Mouse (Mus musculus): ENCODE data around the gene Rbms3.

The Rbms3 gene

DNA sequence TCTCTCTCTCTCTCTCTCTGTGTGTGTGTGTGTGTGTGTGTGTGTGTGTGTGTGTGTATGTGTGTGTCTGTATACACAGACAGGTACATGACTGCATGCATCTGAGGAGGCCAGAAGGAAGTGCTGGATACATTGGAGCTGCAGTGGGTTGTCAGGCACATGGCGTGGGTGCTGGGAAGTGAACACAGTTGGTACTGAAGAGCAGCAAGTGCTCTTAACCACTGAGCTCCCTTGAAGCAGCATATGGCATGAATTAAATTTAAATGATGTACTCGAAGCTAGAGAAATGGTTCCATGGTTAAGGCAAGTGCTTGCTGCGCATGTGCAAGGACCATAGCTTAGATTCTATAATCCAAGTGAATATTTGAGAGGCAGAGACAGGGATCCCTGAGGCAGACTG, 772.6 kb downstream of the Rbms3 start:
- no peak for DNase-seq (ENCODE audit: low read depth in 1 of 2, low spot score in 2 of 2)

DNA sequence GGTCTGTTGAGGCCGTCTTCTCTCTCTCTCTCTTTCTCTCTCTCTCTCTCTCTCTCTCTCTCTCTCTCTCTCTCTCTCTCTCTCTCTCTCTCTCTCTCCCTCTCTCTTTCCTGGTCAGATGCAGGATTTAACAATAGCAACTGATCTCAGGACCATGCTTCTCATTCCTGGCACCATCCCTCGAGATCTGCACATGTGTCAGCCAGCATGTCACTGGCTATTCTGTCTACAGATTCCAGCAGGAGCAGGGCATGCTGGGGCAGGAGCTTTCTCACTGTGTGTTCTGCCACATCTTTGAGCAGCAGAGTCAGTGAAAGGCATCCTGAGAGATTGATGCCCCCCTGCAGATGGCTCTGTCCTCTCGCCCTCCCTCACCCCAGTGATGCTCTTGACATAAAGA, 774.0 kb downstream of the Rbms3 start:
- DNase-seq (ENCODE audit: low read depth in 1 of 2, low spot score in 2 of 2), result no peak

DNA sequence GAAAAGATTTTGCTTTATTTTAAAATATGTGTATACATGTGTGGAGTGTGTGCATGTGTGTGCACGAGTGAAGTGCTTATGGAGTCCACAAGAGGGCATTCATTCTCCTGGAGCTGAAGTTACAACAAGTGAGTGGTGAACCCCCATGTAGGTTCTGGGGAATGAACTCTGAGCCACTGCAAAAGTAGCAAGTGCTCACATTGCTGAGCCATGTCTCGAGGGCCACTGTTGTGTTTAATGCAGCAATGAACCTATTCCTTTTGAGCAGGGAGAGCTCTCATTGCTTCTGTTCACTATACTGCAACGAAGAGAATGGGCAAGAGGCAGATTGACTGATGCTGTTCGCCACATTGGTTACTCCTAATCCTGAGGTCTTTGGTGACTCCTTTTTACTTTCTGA, 780.8 kb downstream of the Rbms3 start:
- DNase-seq (ENCODE audit: low read depth in 1 of 2, low spot score in 2 of 2), result no peak

DNA sequence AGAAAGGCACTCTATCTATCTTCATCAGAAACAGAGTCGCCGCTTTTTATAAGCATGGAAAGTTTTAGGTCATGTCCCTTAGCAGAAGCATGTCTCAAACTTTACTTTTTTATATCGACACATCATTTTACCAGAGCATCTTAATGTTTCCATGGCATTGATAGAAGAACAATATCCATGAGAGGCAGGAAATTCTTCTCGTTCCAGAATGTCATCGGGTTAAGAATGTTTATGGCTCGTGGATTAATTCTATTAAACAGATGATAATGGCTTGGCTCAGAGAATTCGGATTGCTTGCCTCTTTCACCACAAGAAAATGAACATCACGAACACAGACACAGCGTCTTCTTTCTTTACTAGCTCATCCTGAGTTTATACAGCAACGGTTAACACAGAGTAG, 781.5 kb downstream of the Rbms3 start:
- DNase-seq (ENCODE audit: low read depth in 1 of 2, low spot score in 2 of 2), result no peak

DNA sequence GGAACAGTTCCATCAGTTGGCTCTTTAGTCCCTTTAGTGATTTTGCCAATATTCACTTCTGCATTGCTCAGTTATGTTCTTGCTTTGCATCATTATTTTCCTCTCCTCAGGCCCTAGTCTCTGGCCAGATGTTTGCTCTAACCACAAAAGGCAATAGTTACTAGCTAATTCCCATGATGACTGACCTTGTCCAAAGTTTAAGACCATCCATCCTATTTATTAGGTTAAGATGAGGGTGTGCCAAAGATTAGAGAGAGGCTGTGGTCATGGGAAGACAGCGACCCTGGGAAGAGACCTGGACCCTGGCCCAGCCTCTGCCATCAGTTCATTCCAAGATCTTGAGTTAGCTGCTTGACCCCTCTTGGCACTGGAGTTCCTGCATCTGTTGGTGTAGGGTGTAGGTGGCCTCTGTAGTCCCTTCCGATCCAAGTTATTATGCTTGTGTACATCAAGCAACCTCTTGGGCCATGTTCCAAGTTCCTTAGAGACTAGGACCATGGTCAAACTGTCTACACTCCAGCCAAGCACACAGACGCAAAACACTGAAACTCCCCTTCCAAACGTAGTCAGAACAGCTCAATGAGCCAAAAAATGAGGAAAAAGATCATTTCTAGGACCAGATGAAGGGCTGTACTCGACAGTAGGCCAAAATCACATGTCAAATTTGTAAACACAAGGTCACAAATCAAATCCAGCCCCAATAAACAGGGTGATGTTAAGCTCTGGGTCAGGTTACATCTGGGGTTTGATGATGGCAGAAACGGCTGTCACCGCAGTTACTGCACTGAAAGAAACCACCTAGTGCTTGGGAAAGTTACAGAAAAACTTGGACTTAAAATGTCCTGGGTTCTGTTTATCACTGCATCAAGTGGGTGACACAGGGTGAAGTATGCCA, 782.2 kb downstream of the Rbms3 start:
- no peak for DNase-seq (ENCODE audit: low read depth in 1 of 2, low spot score in 2 of 2)

DNA sequence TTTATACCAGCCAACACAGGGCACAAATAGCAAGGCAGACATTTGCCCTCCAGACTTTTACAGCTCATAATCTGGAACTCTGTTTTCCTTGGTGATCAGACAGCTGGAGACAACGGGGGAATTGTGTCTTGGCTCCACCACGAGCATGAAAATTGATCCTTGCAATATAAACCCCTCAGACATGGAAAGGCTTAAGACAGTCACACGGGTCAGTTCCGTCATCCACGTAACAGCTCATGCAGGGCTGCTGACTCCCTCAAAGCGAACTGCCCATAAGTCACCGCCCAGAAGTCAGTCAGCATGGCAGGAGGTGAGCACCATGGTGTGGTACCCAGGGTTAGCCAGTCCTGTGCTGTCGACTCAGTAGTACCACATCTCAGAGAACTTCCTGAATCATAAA, 794.8 kb downstream of the Rbms3 start:
- no peak for DNase-seq (ENCODE audit: low read depth in 1 of 2, low spot score in 2 of 2)

DNA sequence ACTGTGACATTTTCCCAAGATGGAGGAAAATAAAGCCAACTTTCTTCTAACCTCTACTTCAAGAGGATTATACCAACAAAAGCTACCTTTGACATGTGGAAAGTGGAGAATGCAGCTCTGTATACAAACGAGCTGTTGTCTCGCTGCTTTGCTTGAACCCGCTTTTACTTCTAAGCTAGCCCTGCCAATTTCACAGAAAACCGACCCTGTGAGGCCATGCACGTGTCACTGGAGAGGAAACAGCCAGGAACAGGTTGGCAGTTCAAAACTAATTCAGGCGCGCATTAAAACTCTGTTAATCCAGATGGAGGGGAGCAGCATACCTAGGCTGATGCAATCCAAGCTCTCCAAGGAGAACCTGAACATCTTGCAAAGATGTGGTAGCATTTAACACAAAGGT, 796.0 kb downstream of the Rbms3 start:
- DNase-seq (ENCODE audit: low read depth in 1 of 2, low spot score in 2 of 2), result no peak

DNA sequence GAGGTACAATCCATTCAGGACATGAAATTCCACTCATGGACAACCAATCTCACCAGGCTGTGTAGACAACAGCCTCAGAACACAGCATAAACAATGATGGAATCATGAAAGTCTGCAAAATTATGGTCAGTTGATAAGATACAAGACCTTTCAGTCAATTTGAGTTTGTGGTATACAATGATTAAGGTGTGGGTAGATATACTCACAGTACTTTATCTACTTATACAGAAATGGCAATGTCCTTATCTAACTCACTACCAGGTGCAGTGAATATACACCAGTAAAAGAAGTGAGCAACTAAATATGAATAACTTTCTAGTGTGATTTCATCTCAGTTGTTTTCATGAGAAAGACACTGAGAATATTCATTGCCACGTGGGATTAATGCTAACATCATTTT, 796.9 kb downstream of the Rbms3 start:
- no peak for DNase-seq (ENCODE audit: low read depth in 1 of 2, low spot score in 2 of 2)

DNA sequence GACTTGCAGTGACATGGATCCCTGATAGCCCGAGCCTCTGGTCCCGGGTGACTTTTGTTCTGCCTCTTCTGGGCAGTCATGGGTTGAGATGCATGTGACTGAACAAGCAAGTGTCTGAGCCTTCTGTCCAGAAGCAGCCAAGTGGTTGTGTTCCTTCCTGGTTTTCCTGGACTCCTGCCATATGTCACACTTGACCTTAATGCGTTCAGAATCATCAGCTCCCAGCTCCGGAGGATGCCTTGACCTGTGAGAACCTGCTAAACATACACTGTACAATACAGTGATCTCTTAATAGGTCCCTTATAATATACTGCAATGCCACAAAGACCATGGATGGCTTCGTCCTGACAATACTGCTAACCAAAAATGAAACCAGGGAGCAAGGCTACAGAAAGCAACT, 798.3 kb downstream of the Rbms3 start:
- DNase-seq (ENCODE audit: low read depth in 1 of 2, low spot score in 2 of 2), result no peak

DNA sequence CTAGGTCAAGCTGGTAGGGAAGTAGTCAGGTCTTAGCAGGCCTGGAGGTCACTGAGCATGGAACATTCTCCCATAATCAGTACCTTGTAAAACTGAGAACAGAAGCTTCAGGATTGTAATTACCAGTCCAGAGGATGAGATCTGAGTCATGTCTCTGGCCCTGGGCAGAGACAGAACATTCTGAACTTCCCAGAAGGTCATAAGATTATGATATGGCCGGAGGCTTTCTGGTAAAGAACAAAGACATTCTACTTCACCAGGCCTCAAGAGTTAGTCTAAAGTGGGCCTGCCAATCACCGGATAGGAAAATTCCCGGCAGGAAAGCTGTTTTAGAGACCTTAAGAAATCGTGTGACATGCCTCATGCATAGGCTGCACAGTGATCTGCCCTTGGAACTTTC, 799.8 kb downstream of the Rbms3 start:
- DNase-seq (ENCODE audit: low read depth in 1 of 2, low spot score in 2 of 2), result no peak

DNA sequence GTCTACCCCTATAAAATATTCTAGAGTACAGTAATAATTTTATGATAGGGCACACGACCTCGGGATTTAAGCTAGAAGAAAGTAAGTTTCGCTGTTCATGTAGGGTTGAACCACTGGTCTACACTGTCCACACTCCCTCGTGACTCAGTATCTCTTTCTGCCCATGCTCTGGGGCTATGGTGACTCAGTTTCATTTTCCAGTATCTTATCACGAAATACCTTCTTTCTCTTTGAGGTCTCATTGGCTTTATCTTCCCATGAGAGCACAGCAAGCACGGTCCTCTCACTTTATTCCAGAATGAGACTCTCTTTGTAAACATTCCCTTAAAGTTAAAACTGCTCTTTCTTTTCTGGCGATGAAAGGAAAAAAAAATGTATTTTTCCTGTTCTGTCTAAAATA, 808.1 kb downstream of the Rbms3 start:
- DNase-seq (ENCODE audit: low read depth in 1 of 2, low spot score in 2 of 2), result no peak

DNA sequence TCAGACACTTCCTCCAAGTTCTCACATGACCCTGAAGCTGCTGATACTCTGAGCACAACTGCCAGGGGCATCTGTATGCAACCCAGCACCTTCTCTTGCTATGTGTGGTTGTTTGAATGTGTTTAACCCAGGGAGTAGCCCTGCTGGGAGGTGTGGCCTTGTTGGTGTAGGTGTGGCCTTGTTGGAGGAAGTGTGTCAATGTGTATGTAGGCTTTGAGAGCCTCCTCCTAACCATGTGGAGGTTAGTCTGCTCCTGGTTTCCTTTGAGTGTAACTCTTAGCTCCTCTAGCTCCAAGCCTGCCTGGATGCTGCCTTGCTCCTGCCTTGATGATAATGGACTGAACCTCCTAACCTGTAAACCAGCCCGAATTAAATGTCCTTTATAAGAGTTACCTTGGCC, 812.5 kb downstream of the Rbms3 start:
- DNase-seq (ENCODE audit: low read depth in 1 of 2, low spot score in 2 of 2), result no peak

DNA sequence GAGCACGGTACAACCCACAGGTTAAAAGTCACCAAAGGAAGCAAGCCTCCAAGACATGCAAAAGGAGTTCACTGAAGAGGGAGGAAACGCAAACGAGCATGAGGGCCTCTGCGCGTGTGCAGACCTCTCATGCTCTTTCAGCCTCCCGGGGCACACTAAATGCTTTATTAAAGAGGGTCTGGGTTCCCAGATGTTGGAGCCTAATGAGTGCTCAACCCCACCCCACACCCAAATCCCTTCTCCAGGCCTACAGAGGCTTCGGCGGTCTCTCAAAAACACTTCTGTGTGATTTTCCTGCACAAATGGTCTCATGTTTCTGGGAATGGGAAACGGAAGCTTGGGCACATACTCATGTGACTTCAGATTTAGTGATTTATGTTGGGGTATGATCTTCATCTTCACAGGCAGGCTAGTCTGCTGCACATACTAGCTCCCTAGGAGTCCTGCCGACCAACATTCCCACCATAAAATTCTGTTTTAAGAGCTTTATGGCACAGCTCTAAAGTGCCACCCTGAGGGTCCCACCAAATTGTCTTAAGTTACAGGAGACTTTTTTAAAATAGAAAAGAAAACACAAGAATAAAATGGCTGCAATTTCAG, 815.1 kb downstream of the Rbms3 start:
- DNase-seq (ENCODE audit: low read depth in 1 of 2, low spot score in 2 of 2), result no peak

DNA sequence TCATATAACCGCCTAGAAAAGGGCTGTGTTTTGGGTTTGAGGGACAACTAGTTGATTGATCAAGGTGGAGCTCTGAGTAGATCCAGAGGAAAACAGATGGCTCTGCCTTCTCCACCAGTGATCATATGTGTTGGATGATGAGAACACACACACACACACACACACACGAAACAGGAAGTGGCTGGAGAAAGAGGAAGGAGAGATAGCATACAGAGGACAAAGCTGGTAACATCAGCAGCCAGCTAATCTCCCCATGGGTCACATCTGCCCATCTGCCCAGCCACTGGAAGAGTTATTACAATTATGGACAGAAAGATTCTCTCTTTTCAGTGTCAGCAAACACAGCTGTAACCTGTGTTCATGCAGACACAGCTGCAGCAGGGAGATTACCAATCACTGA, 816.3 kb downstream of the Rbms3 start:
- no peak for DNase-seq (ENCODE audit: low read depth in 1 of 2, low spot score in 2 of 2)

DNA sequence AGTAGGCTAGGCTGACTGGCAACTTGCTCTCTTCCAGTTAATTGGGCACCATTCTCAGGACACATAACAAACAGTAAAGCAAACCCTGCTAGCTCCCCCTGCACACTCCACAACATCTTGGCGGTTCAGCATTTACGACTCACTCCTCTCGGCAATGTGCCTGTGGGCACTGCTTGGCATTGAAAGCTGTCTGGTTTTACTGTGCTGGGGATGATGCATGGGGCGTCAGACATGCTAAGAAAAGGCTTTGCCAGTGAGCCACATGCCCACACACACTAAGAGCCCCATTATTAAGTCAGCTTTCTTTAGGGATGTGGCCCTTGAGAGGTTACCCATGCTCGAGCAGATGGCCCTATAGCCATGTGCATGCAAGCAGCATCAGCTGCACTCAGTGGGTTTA, 820.5 kb downstream of the Rbms3 start:
- no peak for DNase-seq (ENCODE audit: low read depth in 1 of 2, low spot score in 2 of 2)

DNA sequence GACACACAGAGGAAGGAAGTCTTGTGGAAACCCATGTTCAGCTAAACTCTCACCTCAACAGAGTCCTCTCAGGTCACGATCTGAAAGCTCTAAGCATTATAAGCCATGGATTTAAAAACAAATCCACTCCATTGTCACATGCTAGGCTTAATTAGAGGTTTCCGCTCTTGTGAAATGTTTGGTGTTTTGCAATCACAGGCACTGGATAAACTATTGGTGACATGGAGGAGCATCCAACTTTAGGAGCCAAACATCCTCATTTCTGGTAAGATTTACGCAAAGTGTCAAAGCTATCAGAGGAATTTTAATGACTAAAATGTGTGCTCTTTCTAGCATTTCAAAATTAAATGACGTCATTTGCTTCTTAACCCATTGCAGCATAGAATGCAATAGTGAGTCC, 821.3 kb downstream of the Rbms3 start:
- DNase-seq (ENCODE audit: low read depth in 1 of 2, low spot score in 2 of 2), result no peak

DNA sequence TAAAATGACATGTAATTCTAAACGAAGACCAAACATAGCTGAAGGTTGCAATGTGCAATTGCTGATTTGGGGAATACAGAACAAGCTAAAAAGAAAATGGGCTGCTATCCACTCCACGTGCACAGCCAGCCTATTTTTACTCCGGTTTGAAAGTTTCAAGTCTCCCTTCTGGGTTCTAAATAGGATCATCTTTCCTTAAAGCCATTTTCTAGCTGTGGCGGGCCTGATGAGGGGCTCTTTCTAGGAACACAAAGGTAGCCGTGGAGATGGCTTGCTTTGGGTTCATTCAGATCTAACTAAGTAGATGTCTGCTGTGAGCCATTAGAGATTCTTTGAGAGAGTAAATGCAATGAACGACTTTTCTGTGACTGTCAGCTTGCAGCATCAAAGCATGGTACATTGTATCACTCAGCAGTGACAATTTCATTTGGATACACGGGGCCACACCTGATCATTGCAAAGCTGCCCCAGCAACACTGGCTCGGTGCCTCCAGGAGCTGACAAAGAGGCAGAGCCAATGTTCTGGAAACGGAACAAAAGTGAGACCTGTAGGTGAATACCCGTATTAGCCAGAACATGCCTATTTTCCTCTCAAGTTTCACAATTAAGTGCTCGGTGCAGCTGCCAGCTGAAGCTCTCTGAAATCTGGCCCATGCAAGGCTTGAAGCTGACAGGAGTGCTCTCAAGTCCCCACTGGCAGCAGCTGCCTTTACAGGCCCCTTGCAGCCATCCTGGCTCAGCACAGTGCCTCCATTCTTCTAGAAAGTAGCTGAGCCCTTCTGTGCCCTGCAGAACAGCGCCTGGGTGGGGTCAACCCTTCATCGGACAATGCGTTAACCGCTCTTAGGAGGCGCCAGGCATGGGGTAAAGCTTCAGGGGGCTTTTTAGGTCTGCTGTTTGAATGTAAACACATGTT, 822.3 kb downstream of the Rbms3 start:
- DNase-seq (ENCODE audit: low read depth in 1 of 2, low spot score in 2 of 2), result no peak

DNA sequence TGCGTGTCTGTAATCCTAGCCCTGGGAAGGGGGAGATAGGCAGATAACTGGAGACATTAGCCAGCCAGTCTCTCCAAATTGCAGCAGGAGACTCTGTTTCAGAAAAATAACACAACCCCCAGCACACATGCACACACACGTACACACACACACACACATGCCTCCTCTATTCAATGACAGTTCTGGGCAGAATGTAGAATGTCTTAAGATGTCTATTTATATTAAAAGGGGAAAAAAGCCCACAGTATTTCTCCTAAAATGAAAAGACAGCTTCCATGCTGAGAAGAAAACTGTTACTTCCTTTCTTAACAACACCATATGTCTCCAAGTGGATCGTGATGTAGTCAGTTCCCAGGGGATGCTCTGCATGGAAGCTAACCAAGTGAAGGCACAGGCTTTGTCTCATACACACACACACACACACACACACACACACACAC, 826.4 kb downstream of the Rbms3 start:
- no peak for DNase-seq (ENCODE audit: low read depth in 1 of 2, low spot score in 2 of 2)

DNA sequence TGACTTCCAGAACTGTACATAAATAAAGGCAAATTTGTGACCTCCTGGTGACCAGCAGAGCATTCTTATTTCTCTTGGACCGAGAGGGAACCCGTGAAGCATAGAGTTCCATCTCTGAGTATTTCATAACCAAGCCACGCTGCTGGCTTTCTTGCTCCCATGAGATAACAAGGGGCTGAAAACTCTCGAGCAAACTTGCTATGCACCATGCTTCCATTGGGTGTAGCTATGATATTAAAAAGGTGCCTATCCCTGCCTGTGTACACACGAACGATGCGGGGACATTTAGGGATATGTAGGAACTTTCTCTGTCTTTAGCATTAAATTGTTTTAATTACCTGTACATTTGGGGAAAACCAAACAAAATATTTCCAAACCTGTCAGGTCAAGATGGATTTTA, 827.1 kb downstream of the Rbms3 start:
- DNase-seq (ENCODE audit: low read depth in 1 of 2, low spot score in 2 of 2), result no peak

DNA sequence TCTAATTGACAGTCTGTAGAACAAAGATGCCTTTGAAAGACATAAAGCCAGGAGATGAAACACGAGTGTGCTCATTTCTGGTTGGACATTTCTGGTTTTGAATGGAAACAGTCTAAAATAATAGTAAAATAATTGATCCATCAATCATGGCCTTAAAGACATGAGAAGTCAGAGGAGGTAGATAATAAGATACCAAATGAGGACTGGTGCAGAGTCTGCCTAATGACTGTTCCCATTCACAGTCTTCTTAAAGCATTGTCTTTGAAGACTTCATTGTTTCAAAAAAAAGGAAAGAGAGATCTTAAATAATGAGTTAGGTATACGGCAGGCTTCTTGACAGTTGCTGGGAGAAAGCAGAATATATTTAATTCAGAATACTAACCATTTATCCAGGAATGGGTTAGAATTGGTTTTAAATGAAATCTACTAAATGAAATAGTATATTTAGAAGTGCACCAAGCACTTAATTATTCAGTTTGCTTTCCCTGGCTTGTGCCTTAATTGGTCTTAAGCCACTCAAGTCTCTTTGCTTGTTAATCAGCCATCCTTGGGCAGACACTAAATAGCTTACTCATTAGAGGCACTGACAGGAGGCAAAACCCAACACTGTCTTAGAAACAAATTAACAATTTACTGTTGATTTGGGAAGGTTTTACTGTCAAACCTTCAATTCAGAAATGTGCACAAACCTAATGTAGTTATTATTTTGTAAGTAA, 834.3 kb downstream of the Rbms3 start:
- no peak for DNase-seq (ENCODE audit: low read depth in 1 of 2, low spot score in 2 of 2)

DNA sequence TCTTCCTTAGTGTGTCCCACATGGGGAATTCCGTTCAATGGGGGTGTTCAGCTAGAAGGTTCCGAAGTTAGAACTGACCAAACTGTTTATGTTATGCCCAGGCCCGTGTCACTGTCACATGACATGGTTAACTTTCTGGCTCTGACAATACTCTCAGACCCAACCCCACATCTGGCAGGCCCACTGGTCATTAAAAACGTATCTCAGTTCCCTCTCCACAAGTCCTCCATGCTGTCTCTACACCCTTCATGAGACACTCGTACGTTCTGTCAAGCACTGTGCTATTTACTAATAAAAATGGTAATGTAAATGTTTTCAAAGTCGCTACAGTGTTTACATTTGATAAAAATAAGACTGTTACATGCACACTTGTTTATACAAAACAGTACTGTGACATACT, 837.9 kb downstream of the Rbms3 start:
- DNase-seq (ENCODE audit: low read depth in 1 of 2, low spot score in 2 of 2), result no peak

All from monocyte, adult 2 months (primary cell).